Mouse (Mus musculus): ENCODE measurements around the gene Add1. TPM values are rescaled to one million over a fixed set of nuclear protein-coding genes. Genes with fewer than 3 reads are reported as not detected.

The Add1 gene
- polyA plus RNA-seq (2015; fragmentation: Illumina TruSeq; extraction: RNeasy Lipid Tissue Mini Kit (QIAGEN cat#74804); ENCODE audit: insufficient read depth, low read depth, low replicate concordance): 37.8 TPM

GRCm38 (mm10) chr5:34573268-34574221, at the start of gene Add1:
Gene Add1 (plus strand): TSS chr5:34573664.

GRCm38 (mm10) chr5:34525663-34526476, 47.6 kb upstream of the Add1 start, which contains the start of gene Sh3bp2:
Gene Sh3bp2 (plus strand): TSS chr5:34525838.

GRCm38 (mm10) chr5:34636481-34637287, 63.2 kb downstream of the Add1 start, which contains the start of gene Mfsd10:
Gene Mfsd10 (minus strand): TSS chr5:34637212.

GRCm38 (mm10) chr5:34659686-34660590, 86.5 kb downstream of the Add1 start, which contains the start of the genes Nop14 and Grk4:
Gene Nop14 (minus strand): TSS chr5:34660148.
Gene Grk4 (plus strand): TSS chr5:34660379.

Other genes with a start within 250 kb of the Add1 start
- gene Rnf4, start 237.4 kb upstream of the Add1 start, polyA plus RNA-seq (2015; fragmentation: Illumina TruSeq; extraction: RNeasy Lipid Tissue Mini Kit (QIAGEN cat#74804); ENCODE audit: insufficient read depth, low read depth, low replicate concordance): 12.4 TPM
- gene Fam193a, start 203.7 kb upstream of the Add1 start, polyA plus RNA-seq (2015; fragmentation: Illumina TruSeq; extraction: RNeasy Lipid Tissue Mini Kit (QIAGEN cat#74804); ENCODE audit: insufficient read depth, low read depth, low replicate concordance): 8.3 TPM
- gene Tnip2, start 59.7 kb upstream of the Add1 start, polyA plus RNA-seq (2015; fragmentation: Illumina TruSeq; extraction: RNeasy Lipid Tissue Mini Kit (QIAGEN cat#74804); ENCODE audit: insufficient read depth, low read depth, low replicate concordance): 6.7 TPM
- 1.4 TPM for gene Sh3bp2, start 47.8 kb upstream of the Add1 start, polyA plus RNA-seq (2015; fragmentation: Illumina TruSeq; extraction: RNeasy Lipid Tissue Mini Kit (QIAGEN cat#74804); ENCODE audit: insufficient read depth, low read depth, low replicate concordance)
- gene Mfsd10, start 63.5 kb downstream of the Add1 start, polyA plus RNA-seq (2015; fragmentation: Illumina TruSeq; extraction: RNeasy Lipid Tissue Mini Kit (QIAGEN cat#74804); ENCODE audit: insufficient read depth, low read depth, low replicate concordance): 25.5 TPM
- gene Nop14, start 86.5 kb downstream of the Add1 start, polyA plus RNA-seq (2015; fragmentation: Illumina TruSeq; extraction: RNeasy Lipid Tissue Mini Kit (QIAGEN cat#74804); ENCODE audit: insufficient read depth, low read depth, low replicate concordance): 8.3 TPM
- 1.7 TPM for gene Grk4, start 86.7 kb downstream of the Add1 start, polyA plus RNA-seq (2015; fragmentation: Illumina TruSeq; extraction: RNeasy Lipid Tissue Mini Kit (QIAGEN cat#74804); ENCODE audit: insufficient read depth, low read depth, low replicate concordance)
- gene Htt, start 188.1 kb downstream of the Add1 start, polyA plus RNA-seq (2015; fragmentation: Illumina TruSeq; extraction: RNeasy Lipid Tissue Mini Kit (QIAGEN cat#74804); ENCODE audit: insufficient read depth, low read depth, low replicate concordance): 3.5 TPM

Data from pancreas, adult 10 weeks (tissue).